Mouse (Mus musculus): ENCODE data around the gene Samd4.

Samd4 gene

DNA sequence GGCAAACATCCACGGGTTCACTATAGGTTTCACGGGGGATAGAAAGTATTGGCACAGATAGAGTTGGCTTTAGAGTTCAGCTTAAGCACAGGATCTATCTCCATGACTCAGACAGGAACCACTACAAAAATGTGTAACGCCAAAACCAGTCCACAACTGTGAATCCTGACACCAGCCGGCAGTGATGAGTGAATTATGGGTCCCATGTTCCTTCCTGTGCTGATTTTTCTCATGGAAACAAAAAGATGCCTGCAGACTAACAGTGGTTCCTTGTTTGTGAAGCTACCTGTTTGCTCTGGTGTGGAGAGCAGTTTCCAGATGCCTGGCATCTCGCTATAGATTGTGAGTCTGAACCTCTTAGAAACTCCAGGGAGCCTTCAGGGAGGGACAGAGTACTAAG, 184.2 kb downstream of the Samd4 start:
- in situ Hi-C loops (cut with MboI): no loop called here

DNA sequence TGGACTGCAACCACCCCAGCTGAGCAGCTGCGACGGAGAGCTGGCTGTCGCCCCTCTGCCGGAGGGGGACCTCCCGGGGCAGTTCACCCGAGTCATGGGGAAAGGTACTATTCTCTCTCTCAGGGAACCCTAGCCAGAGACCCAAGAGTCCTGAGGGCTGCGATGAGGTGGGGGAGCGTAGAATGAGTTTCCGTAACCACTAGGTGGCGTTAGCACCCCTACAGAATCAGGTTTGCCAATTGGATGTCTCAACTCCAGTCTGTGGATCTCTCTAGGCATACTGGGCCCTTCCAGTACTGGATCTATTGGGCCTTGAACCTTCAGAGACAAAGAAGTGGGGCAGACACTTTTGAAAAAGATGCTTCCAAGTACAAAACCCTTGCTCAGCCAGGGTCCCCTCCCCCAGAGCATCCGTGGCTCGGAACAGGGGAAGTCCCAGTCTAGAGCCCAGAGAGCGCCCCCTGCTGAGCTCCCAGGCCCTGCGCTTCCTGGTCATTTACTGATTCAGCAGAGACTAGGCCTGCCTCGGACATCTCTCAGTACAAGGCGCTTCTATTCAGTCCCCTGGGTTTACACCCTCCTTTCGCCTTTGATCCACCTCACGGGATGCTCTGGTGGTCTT, 191.5 kb downstream of the Samd4 start:
- in situ Hi-C loops (cut with MboI): no loop called here

- in situ Hi-C loops (cut with MboI): no loop called here
These were observed 192.5 kb downstream of the Samd4 start for GRCm38 (mm10) chr14:47075010-47075677.

DNA sequence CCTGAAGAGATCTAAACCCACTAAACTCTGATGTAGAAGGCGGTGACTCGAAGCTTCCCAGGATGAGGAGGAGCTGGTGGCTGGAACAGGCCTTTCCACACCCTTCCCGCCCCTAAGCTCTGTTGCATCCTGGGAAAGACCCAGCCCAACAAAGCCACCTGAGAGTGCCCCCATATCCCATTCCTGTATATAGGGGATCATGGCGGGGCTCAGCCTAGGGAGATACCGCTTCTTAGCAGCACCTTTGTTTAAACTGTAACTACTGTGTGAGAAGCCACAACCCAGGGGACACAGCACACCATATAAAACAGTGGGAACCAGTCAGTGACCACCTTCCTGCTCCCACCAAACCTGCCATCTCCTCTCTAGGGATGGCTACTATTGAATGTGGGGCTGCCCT, 193.2 kb downstream of the Samd4 start:
- in situ Hi-C loops (cut with MboI): no loop called here

- in situ Hi-C loops (cut with MboI): no loop called here
These were observed 194.4 kb downstream of the Samd4 start for GRCm38 (mm10) chr14:47076956-47077575.

DNA sequence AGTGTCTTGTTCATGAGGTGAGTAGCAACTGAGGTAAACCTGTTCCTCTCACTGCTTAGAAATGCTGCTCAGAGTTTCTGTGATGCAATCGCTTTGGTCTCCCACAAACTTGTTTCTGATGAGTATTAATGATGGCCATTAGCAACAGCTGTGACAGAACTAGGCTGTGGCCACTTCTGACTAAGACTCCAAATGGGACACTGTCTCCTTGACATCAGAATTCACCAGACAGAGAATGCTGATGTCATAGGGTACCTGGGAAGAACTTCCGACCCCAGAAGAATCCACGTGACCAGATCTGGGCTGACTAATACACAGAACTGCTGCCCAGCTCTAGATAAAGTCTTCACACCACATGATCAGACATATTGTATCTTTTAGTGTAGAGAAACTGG, 194.9 kb downstream of the Samd4 start:
- in situ Hi-C loops (cut with MboI): no loop called here

- in situ Hi-C loops (cut with MboI): no loop called here
These were observed 197.3 kb downstream of the Samd4 start for GRCm38 (mm10) chr14:47079911-47080310.

GRCm38 (mm10) chr14:47083311-47083710, 200.7 kb downstream of the Samd4 start:
- in situ Hi-C loops (cut with MboI): no loop called here

GRCm38 (mm10) chr14:47083838-47084237, 201.2 kb downstream of the Samd4 start:
- in situ Hi-C loops (cut with MboI): no loop called here

DNA sequence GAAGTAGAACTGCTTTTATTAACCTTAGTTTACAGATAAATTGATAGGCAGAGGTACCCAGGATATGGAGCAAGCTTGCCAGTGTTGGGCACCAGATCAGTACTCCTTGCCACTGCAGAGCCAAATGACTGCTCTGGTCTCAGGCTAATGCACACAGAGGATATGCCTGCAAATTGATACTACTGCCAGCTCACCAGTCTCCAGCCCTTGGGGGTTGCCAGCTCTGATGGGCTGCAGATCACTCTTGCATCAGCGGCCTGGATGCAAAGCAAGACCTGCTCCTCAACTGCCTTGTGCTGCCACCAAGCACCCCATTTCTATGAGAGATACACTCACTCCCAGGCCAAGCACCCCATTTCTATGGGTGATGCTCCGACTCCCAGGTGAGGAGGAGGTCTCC, 202.0 kb downstream of the Samd4 start:
- in situ Hi-C loops (cut with MboI): no loop called here

- in situ Hi-C loops (cut with MboI): no loop called here
These were observed 203.5 kb downstream of the Samd4 start for GRCm38 (mm10) chr14:47086123-47086522.

DNA sequence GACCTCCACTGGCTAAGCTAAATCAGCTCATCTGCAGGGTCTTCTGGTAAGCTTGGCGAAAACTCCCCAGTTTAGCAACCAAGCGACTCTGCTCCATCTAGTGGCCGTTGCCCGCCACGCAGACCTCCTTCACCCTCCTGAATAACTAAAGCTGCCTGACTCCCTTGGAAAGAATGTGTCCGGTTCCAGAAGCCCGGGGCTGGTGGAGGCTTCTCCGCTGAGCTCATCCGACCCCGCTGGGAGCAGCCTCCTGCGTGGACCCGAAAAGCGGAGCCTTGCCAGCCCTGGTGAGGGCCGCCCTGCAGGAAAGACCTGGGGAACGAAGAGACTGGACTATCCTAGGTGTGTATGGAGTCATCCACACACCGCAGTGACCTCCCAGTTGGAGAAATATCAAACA, 204.1 kb downstream of the Samd4 start:
- in situ Hi-C loops (cut with MboI): no loop called here

GRCm38 (mm10) chr14:47087182-47087581, 204.5 kb downstream of the Samd4 start:
- in situ Hi-C loops (cut with MboI): no loop called here

DNA sequence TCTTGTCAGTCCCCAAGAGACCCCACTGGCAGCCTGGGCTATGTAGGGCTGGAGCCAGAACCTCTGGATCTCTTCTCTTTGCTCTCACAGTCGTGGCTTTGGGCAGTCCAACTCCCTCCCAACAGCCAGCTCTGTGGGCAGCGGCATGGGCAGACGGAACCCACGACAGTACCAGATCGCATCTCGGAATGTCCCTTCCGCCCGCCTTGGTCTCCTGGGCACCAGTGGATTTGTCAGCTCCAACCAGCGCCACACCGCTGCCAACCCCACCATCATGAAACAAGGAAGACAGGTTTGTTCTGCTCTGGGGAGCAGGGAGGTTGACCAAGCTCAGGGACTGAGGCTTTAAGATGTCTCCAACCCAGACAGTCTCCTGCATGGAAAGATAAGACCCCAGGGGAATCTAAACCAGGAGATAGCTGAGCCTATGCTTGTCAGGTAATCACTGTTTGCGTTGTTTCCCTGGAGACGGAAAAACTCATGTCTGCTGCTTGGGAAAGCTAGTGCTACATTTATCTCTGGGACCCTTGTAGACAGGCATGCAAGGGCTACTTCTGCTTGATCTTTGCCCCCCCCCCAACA, 205.1 kb downstream of the Samd4 start:
- in situ Hi-C loops (cut with MboI): no loop called here

DNA sequence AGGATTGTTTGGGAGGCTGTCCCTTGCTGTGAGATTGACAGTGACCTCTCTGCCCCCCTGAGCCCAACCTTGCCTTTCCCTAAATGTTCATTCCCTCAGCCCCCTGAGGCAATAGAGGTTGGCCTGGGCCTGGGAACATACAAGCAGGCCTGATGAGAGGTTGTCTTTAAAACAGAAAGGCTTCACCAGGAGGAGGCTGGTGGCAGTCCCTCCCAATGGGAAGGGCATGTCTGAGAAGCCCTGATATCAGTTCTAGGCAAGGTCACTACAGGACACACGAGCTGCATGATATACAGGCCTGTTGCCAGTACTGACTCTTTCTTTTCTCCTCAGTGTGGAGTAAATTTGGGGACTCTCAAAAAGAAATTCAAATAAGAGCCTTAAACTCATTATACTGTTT, 205.7 kb downstream of the Samd4 start:
- in situ Hi-C loops (cut with MboI): no loop called here

GRCm38 (mm10) chr14:47089153-47089552, 206.5 kb downstream of the Samd4 start:
- in situ Hi-C loops (cut with MboI): no loop called here

- in situ Hi-C loops (cut with MboI): no loop called here
These were observed 209.3 kb downstream of the Samd4 start for GRCm38 (mm10) chr14:47091908-47092307.

DNA sequence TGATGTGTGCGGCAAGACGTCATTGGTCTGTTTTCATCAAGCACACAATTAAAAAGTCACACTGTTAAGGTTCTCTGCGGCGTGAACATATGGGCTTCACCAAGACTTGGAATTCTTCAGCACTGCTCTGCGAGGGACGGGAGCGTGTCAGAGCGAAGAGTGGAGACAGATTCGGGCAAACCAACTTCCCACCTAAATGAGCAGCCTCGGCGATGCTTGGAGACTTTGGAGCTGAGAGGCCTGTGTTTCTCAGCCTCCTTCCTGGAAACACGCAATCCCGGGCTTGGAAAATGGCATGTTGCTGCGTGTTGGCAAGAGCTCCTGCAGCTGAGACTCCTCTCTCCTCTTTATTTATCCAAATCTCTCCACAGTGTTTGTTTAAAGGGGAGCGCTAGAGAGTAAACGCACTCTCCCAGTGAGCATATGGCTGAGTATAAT, 210.7 kb downstream of the Samd4 start:
- in situ Hi-C loops (cut with MboI): no loop called here

GRCm38 (mm10) chr14:47095036-47095435, 212.4 kb downstream of the Samd4 start:
- in situ Hi-C loops (cut with MboI): no loop called here

DNA sequence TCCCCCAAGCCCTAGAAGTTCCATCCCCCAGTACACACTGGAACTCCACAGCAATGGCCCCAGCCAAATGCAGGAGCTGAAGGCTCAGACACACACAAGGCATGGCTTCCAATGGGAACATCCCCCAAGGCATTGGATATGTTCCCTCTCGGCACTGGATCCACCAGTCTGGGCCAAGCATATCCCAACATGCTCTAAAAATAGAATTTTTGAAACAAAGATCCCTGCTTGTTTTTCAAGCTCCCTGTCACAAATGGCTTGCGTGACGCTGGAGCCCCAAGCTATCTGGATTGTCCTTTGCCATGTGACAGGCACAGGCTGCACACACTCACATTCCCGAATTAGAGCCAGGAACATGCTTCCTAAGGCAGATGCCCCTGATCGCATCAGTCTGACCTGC, 213.7 kb downstream of the Samd4 start:
- in situ Hi-C loops (cut with MboI): no loop called here

DNA sequence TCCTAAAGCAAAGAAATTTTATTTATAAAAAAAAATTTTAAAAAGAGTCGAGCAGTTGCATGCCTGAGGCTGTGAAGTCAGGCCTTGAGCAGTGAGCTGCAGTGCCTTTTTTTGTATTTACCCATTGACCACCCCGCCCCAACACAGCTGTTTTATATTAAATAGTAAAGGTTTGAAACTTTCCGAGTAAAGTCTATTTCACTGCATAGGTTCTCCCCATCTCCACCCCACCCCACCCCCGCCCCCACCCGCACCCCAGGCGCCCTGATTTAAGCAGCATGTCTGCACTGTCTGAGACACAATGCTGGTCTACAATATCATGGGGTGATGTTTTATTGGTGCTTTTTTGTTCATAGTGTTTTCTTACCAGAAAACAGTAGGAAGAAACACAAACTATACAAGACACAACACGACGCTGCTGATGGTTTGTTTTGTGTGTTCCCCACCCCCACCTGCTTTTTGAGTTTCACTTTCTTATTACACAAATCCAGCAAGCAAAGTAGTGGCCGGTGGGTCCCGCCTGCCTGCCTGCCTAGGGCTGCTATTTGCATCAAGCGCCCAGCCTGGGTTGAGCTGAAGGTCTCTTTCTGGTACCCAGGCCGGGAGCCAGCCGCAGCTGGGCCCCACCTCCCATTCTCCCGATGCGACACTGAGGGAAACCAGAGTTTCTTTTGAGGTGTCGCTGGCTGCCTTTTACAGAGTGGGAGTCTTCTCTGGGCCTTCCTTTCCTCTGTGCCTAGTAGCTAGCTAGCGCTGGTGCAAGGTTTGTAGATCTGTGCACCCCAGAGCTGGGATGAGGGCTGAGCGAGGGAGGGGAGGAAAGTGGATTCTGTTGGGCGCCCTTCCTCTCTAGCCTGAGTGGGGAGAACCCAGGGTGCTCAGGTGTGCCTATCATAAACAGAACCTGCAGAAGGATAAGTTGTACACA, 221.9 kb downstream of the Samd4 start:
- in situ Hi-C loops (cut with MboI): no loop called here

DNA sequence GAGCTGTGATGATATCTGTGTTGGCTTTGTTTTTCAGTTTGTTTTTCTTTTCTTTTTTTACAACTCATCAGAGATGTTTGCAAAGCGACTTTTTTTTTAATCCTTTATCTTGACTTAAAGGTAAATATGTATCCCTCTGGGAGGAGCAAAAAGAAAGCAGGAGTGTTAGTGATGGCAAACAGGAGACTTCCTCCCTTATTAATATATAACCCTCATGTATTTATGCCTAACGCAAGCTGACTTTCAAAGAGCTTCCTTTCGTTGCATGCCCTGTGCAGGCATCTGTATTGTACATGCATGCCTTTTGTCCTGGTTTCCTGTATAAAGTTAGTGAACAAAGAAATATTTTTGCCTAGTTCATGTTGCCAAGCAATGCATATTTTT, 222.5 kb downstream of the Samd4 start:
- in situ Hi-C loops (cut with MboI): no loop called here
